23 mouse cellular contexts compared by ENCODE assay signal in genomic region chr1:64600413-64601077, GRCm38 (mm10). TPM values are rescaled to one million over a fixed set of nuclear protein-coding genes. Genes with fewer than 3 reads are reported as not detected.
DNase-seq lines count a peak whose midpoint lies in the region; ATAC-seq and TF ChIP-seq lines count a peak whose summit lies in the region.
"Had no signal": no experiment of that assay in that cellular context is flagged by ENCODE, and none has a peak within 500 bp of the region (broad histone marks: within the 10 kb centered on the region; RNA-seq: fewer than 3 reads in every experiment).

No protein-coding gene starts in this region.

- no peak overlapping the region for H3ac ChIP-seq in myocyte (ENCODE audit: control insufficient read depth, insufficient read length)

- WGBS in lung, embryonic 16.5 days, result 65% methylated on average over 7 of the region's 7 CpGs

- intact Hi-C loops in left cerebral cortex, adult 2 months (cut with DNase I), result no loop called here
- intact Hi-C loops in left cerebral cortex, postnatal 36 days (cut with DNase I), result no loop called here
- intact Hi-C loops in left cerebral cortex, postnatal 25 days (cut with DNase I), result no loop called here

- no peaks in the 10 kb centered on the region for H3K27me3 ChIP-seq in lung, embryonic 16.5 days (ENCODE audit: control insufficient read depth, insufficient read depth, low read depth, low read length)
- no peaks in the 10 kb centered on the region for H3K27me3 ChIP-seq in myocyte (ENCODE audit: control insufficient read depth, insufficient read depth, insufficient read length)
- H3K27me3 ChIP-seq: limb, embryonic 15.5 days; liver, embryonic 15.5 days; midbrain, embryonic 13.5 days had no signal

- no peak overlapping the region for H3K4me3 ChIP-seq in left cerebral cortex, adult 2 months
- H3K4me3 ChIP-seq in brown adipose tissue, adult 24 weeks (ENCODE audit: insufficient read depth, low read depth, low read length), result no peak overlapping the region
- no peak overlapping the region for H3K4me3 ChIP-seq in lung, embryonic 16.5 days (ENCODE audit: low read length)
- H3K4me3 ChIP-seq in myocyte, result no peak overlapping the region
- H3K4me3 ChIP-seq: embryonic facial prominence, embryonic 10.5 days; heart, embryonic 10.5 days; limb, embryonic 15.5 days; liver, embryonic 15.5 days; midbrain, embryonic 13.5 days had no signal

- no peaks in the 10 kb centered on the region for H3K4me1 ChIP-seq in brown adipose tissue, adult 24 weeks (ENCODE audit: control insufficient read depth, insufficient read depth, insufficient read length, low read length)
- H3K4me1 ChIP-seq in lung, embryonic 16.5 days (replicated peaks; ENCODE audit: control insufficient read depth, insufficient read depth, low read length), result 0 out of 2 replicates have a peak, but pooled peaks cover 3% of the 10 kb centered on the region
- H3K4me1 ChIP-seq: embryonic facial prominence, embryonic 10.5 days; limb, embryonic 15.5 days; midbrain, embryonic 13.5 days had no signal

- no peak overlapping the region for H3K9ac ChIP-seq in lung, embryonic 16.5 days (ENCODE audit: low read length)
- H3K9ac ChIP-seq: forebrain, postnatal 0 days; limb, embryonic 15.5 days; liver, embryonic 15.5 days; midbrain, embryonic 13.5 days had no signal

- H3K4me2 ChIP-seq in lung, embryonic 16.5 days (ENCODE audit: low read depth, low read length), result no peak overlapping the region
- peak overlapping the region; percentile 54 for H3K4me2 ChIP-seq in myocyte (ENCODE audit: low read depth)
- H3K4me2 ChIP-seq: limb, embryonic 15.5 days; liver, embryonic 15.5 days; midbrain, embryonic 13.5 days had no signal

- 0 out of 2 replicates have a peak overlapping the region, but pooled peaks have one; percentile 24 for H3K27ac ChIP-seq in left cerebral cortex, adult 2 months
- 0 out of 2 replicates have a peak overlapping the region, but pooled peaks have one; percentile 23 for H3K27ac ChIP-seq in brown adipose tissue, adult 24 weeks (replicated peaks; ENCODE audit: low read depth, low read length)
- H3K27ac ChIP-seq in lung, embryonic 16.5 days (ENCODE audit: low read length), result no peak overlapping the region
- H3K27ac ChIP-seq: embryonic facial prominence, embryonic 10.5 days; heart, embryonic 10.5 days; limb, embryonic 15.5 days; liver, embryonic 15.5 days; midbrain, embryonic 13.5 days had no signal

- no peaks in the 10 kb centered on the region for H3K9me3 ChIP-seq in lung, embryonic 16.5 days (ENCODE audit: control insufficient read depth, low read length)
- H3K9me3 ChIP-seq: embryonic facial prominence, embryonic 10.5 days; heart, embryonic 10.5 days; limb, embryonic 15.5 days; liver, embryonic 15.5 days; midbrain, embryonic 13.5 days had no signal

- no peak for DNase-seq in left cerebral cortex, adult 2 months (ENCODE audit: extremely low spot score in 1 of 2, low spot score in 2 of 2)
- DNase-seq in left cerebral cortex, postnatal 36 days (ENCODE audit: low spot score in 2 of 2), result no peak
- DNase-seq in kidney, adult 9 months, result no peak
- no peak for DNase-seq in left cerebral cortex, postnatal 25 days (ENCODE audit: low spot score in 2 of 2)
- DNase-seq: adrenal gland, adult 2 months; cerebellum, adult 11-12 months; cerebellum, postnatal 10 days; forebrain, postnatal 0 days; kidney, postnatal 36 days; left cerebral cortex, postnatal 4 days; right cerebral cortex, adult 18-20 months; thymus, postnatal 36 days had no signal

- TF ChIP-seq POLR2A in myocyte (IDR thresholded peaks at IDR 0.05; ENCODE audit: insufficient read length, low read depth), result no peak

- ATAC-seq in lung, embryonic 16.5 days (ENCODE audit: low read depth), result 0 out of 2 replicates have a peak, but pooled peaks have one; percentile 61
- no peak for ATAC-seq in erythroblast, adult 5-6 weeks (replicated peaks; ENCODE audit: low FRiP score, poor library complexity, severe bottlenecking)
- ATAC-seq: forebrain, postnatal 0 days; hindbrain, embryonic 16.5 days; intestine, embryonic 16.5 days; midbrain, embryonic 13.5 days had no signal

- H3K79me2 ChIP-seq in myocyte (ENCODE audit: control insufficient read depth, insufficient read depth), result peaks cover 26% of the 10 kb centered on the region

- no peak for TF ChIP-seq CTCF in left cerebral cortex, adult 2 months (IDR thresholded peaks at IDR 0.05)

- H3K36me3 ChIP-seq in lung, embryonic 16.5 days (ENCODE audit: control insufficient read depth, insufficient read depth, low read length), result peaks cover 9% of the 10 kb centered on the region; the same call in 1 of the 2 replicates
- peaks cover 25% of the 10 kb centered on the region for H3K36me3 ChIP-seq in myocyte (ENCODE audit: control insufficient read depth, insufficient read depth)

TF ChIP-seq in myocyte, 11 proteins besides CTCF, POLR2A, EP300 and RAD21:
- TF ChIP-seq POLR2AphosphoS2 (IDR thresholded peaks at IDR 0.05; ENCODE audit: insufficient read length, low read depth), result no peak
- TF ChIP-seq E2F4 (IDR thresholded peaks at IDR 0.05; ENCODE audit: insufficient read depth), result no peak
- no peak for TF ChIP-seq CEBPB (IDR thresholded peaks at IDR 0.05; ENCODE audit: insufficient read depth, poor library complexity, severe bottlenecking)
- TF ChIP-seq TCF3 (IDR thresholded peaks at IDR 0.05; ENCODE audit: insufficient read length, low read depth), result no peak
- TF ChIP-seq MYOD1 (IDR thresholded peaks at IDR 0.05; ENCODE audit: control insufficient read depth in 1 of 3, insufficient read length in 2 of 3, low read depth in 2 of 3), result no peak
- no peak for TF ChIP-seq TCF12 (IDR thresholded peaks at IDR 0.05; ENCODE audit: insufficient read depth, poor library complexity, severe bottlenecking)
- no peak for TF ChIP-seq MYOG (IDR thresholded peaks at IDR 0.05; ENCODE audit: control insufficient read depth in 1 of 3, insufficient read depth in 1 of 3, insufficient read length in 2 of 3, low read depth in 2 of 3)
- TF ChIP-seq USF1 (IDR thresholded peaks at IDR 0.05; ENCODE audit: low read depth), result no peak

RNA-seq across cellular contexts. Expression of gene Mettl21a, which starts 16.5 kb away (rescaled TPM):
- 10 to 100 TPM; 13.1 to 14.4 TPM for total RNA-seq in left cerebral cortex, adult 2 months (2021)
- 10 to 100 TPM in 1 of 2 experiments, 1 to 10 TPM in 1; 9.8 to 10.1 TPM for total RNA-seq in left cerebral cortex, postnatal 36 days (2021)
- 4.2 and 4.5 TPM in 2 replicates for polyA plus RNA-seq in brown adipose tissue, adult 24 weeks (2012; ENCODE audit: insufficient read depth, insufficient read length, missing spikeins)
- polyA plus RNA-seq in lung, embryonic 16.5 days (2015; fragmentation: Nextera tagmentation; extraction: Ambion mirVana), result 17.7 and 18.1 TPM in 2 replicates
- 26.5 TPM for polyA plus RNA-seq in myocyte (2012; fragmentation: generic; extraction: Trizol)
- total RNA-seq in erythroblast, adult 5-6 weeks (2015; ENCODE audit: low replicate concordance), result 1.9 TPM in 1 of 2 replicates, not detected in the other
- total RNA-seq in erythroblast, adult 5-6 weeks (2017; ENCODE audit: low replicate concordance), result 2.0 and 4.7 TPM in 2 replicates
- 10 to 100 TPM; 10.8 to 13.4 TPM for total RNA-seq in left cerebral cortex, postnatal 25 days (2021)
